Mouse (Mus musculus): ENCODE results near the gene Acp7. TPM values are rescaled to one million over a fixed set of nuclear protein-coding genes. Genes with fewer than 3 reads are reported as not detected.
A peak's percentile ranks its signal among the peaks of the same experiment; 100 is the strongest.

Gene Acp7
- polyA plus RNA-seq, 1 experiment, result not detected

DNA sequence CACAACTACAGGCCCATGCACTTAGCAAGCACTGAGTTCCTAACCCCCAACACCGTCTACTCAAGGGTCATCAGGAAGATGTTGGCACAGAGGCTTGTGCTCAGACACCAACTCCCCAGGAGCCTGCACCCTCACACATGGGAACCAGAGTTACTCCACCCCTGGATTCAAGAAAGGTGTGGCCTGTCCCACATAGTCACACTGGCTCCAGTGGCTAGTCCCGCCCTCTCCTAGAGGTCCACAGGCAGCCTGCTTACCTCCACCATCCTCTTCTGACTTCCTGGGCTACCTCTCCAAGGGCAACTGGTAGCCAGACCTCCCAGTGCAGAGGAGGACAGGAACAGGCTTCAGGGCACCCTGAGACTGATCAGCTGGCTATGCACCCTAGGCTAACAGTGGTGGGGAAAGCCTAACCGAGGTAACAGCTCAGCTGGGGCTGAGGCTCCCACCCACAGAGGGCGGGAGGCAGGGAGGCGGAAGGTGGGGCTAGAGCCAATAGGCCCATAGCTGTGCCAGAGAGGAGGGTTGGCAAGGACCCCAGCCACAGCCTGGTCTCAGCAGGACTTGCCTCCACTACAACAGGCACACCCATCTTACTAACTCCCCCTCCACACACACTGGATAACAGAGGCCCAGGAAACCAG lies 54.7 kb downstream of the Acp7 start:
- peaks cover 82% of the 10 kb centered on the region for H3K4me1 ChIP-seq (ENCODE audit: control insufficient read depth, insufficient read depth, low read length)
- DNase-seq, result peak; percentile 74
- H3K4me3 ChIP-seq (ENCODE audit: insufficient read depth, low read depth, low read length), result no peak overlapping the region
- no peaks in the 10 kb centered on the region for H3K27me3 ChIP-seq (replicated peaks; ENCODE audit: control insufficient read depth, insufficient read depth, low read length)
- H3K27ac ChIP-seq (ENCODE audit: insufficient read depth, low read depth, low read length), result peak overlapping the region; percentile 88
- TF ChIP-seq POLR2A (IDR thresholded peaks at IDR 0.05; ENCODE audit: low read depth, low read length), result no peak
- no peak for TF ChIP-seq CTCF (conservative IDR thresholded peaks at IDR 0.05; ENCODE audit: insufficient read depth, insufficient read length, low read depth, low read length)
- WGBS, result 66% methylated on average over 5 of the region's 5 CpGs
- H3K36me3 ChIP-seq (ENCODE audit: control insufficient read depth, insufficient read depth, low read length), result no peaks in the 10 kb centered on the region

DNA sequence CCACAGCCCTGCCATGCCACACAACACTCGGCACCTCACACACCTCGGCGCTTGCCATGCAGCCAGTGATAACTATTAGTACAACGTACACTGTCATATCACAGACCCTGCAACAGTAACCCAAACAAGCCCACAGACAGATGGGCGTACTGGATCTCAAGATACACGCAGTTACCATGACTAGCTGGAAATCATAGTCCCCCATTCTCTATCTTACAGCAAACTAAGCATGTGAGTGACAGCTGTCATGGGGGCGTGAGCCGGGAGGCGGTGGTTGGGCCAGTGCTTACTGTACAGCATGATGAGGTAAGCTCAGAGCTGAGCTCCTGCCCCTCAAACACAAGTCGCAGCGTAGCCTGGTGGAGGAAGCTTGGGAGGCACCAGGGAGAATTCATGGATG lies 55.5 kb downstream of the Acp7 start:
- 65% methylated on average over 11 of the region's 11 CpGs for WGBS
- peaks cover 90% of the 10 kb centered on the region for H3K4me1 ChIP-seq (ENCODE audit: control insufficient read depth, insufficient read depth, low read length)
- no peak overlapping the region for H3K27ac ChIP-seq (ENCODE audit: insufficient read depth, low read depth, low read length)
- no peak overlapping the region for H3K4me3 ChIP-seq (ENCODE audit: insufficient read depth, low read depth, low read length)
- TF ChIP-seq POLR2A (IDR thresholded peaks at IDR 0.05; ENCODE audit: low read depth, low read length) (no peak), CTCF (conservative IDR thresholded peaks at IDR 0.05; ENCODE audit: insufficient read depth, insufficient read length, low read depth, low read length) (no peak)
- no peaks in the 10 kb centered on the region for H3K36me3 ChIP-seq (ENCODE audit: control insufficient read depth, insufficient read depth, low read length)
- no peaks in the 10 kb centered on the region for H3K27me3 ChIP-seq (replicated peaks; ENCODE audit: control insufficient read depth, insufficient read depth, low read length)
- no peak for DNase-seq

DNA sequence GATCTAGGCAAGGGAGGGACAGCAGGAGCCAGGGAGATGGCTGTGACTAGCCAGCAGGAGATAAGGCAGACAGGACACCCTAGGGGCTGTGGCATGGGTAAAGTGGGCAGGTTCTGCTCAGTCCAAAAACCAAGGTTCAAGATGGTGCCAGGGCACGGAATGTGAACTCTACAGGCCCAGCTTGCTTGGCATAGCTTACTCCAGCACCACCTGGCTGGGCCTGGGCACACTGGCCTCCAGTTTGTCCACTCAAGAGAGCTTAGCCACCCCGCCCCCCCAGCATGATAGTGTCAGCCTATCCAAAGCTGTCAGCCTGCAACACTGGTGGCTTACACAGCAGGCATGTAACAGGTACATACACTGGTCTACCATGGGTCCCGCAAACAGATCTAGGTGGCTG lies 57.9 kb downstream of the Acp7 start:
- DNase-seq, result peak; percentile 59
- TF ChIP-seq POLR2A (IDR thresholded peaks at IDR 0.05; ENCODE audit: low read depth, low read length), result no peak
- TF ChIP-seq CTCF (conservative IDR thresholded peaks at IDR 0.05; ENCODE audit: insufficient read depth, insufficient read length, low read depth, low read length), result no peak
- whole genome bisulfite sequencing, result 72% methylated on average over 3 of the region's 3 CpGs
- Histone ChIP-seq H3K27ac (ENCODE audit: insufficient read depth, low read depth, low read length) (peak overlapping the region; percentile 67), H3K36me3 (ENCODE audit: control insufficient read depth, insufficient read depth, low read length) (no peaks in the 10 kb centered on the region), H3K4me3 (ENCODE audit: insufficient read depth, low read depth, low read length) (no peak overlapping the region), H3K27me3 (replicated peaks; ENCODE audit: control insufficient read depth, insufficient read depth, low read length) (no peaks in the 10 kb centered on the region), H3K4me1 (ENCODE audit: control insufficient read depth, insufficient read depth, low read length) (peaks cover 85% of the 10 kb centered on the region)

DNA sequence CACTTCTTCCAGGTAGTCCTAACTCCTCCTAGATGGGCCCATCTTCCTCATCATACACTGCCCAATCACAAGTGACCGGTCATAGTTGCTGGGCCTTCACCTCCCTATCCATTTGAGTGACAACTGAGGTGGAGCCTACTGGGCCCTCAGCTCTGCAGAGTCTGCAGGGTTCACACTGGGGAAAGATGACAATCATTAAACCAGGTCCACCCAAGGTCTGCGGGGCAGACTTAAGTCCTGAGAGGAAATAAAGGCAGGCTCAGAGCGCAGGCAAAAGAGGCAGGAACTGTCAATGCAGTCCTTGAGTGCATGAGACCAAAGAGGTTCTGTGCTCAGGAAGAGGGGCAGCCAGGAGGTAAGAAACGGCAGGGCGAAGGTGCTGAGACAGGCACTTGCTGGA lies 58.4 kb downstream of the Acp7 start:
- TF ChIP-seq CTCF (conservative IDR thresholded peaks at IDR 0.05; ENCODE audit: insufficient read depth, insufficient read length, low read depth, low read length) (no peak), POLR2A (IDR thresholded peaks at IDR 0.05; ENCODE audit: low read depth, low read length) (no peak)
- peak; percentile 84 for DNase-seq
- peaks cover 80% of the 10 kb centered on the region for H3K4me1 ChIP-seq (ENCODE audit: control insufficient read depth, insufficient read depth, low read length)
- peak overlapping the region; percentile 67 for H3K27ac ChIP-seq (ENCODE audit: insufficient read depth, low read depth, low read length)
- H3K4me3 ChIP-seq (ENCODE audit: insufficient read depth, low read depth, low read length), result no peak overlapping the region
- H3K36me3 ChIP-seq (ENCODE audit: control insufficient read depth, insufficient read depth, low read length), result no peaks in the 10 kb centered on the region
- 40% methylated on average over 5 of the region's 5 CpGs for WGBS
- H3K27me3 ChIP-seq (replicated peaks; ENCODE audit: control insufficient read depth, insufficient read depth, low read length), result no peaks in the 10 kb centered on the region

DNA sequence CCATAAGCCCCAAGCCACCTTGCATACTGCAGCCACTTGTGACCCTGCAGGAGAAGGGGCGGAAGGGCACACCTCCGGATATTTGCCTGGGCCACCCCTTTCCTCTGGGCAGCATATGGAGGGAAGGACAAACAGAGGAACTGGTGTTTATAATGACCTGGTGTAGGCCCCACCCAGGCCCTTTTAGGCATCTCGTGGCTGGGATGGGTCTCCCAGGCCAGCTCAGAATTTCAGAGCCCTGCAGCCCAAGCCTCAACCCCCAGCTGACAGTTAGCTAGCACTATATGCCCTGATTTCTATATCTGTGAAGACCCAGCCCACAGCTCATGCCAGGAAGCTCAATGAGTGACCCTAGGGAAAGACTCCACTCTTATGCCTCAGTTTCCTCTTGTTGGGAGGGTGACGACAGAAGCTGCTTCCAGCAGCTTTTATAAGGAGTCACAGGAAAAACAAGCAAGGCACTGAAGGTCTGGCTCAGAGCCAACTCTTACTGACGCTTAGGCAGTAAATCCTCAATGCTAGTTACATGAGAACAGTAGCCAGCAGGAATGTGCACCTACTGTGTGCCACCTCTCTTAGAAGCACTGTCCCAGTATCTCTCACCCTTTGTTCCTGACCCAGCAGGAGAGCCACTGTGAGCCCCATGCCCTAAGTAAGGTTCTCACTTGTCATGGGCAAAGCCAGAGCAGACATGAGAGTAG lies 60.0 kb downstream of the Acp7 start:
- peaks cover 65% of the 10 kb centered on the region for H3K4me1 ChIP-seq (ENCODE audit: control insufficient read depth, insufficient read depth, low read length)
- DNase-seq, result peak; percentile 72
- no peaks in the 10 kb centered on the region for H3K27me3 ChIP-seq (replicated peaks; ENCODE audit: control insufficient read depth, insufficient read depth, low read length)
- no peak overlapping the region for H3K4me3 ChIP-seq (ENCODE audit: insufficient read depth, low read depth, low read length)
- 18% methylated on average over 5 of the region's 5 CpGs for WGBS
- TF ChIP-seq CTCF (conservative IDR thresholded peaks at IDR 0.05; ENCODE audit: insufficient read depth, insufficient read length, low read depth, low read length) (no peak), POLR2A (IDR thresholded peaks at IDR 0.05; ENCODE audit: low read depth, low read length) (no peak)
- H3K36me3 ChIP-seq (ENCODE audit: control insufficient read depth, insufficient read depth, low read length), result no peaks in the 10 kb centered on the region
- peak overlapping the region; percentile 90 for H3K27ac ChIP-seq (ENCODE audit: insufficient read depth, low read depth, low read length)

DNA sequence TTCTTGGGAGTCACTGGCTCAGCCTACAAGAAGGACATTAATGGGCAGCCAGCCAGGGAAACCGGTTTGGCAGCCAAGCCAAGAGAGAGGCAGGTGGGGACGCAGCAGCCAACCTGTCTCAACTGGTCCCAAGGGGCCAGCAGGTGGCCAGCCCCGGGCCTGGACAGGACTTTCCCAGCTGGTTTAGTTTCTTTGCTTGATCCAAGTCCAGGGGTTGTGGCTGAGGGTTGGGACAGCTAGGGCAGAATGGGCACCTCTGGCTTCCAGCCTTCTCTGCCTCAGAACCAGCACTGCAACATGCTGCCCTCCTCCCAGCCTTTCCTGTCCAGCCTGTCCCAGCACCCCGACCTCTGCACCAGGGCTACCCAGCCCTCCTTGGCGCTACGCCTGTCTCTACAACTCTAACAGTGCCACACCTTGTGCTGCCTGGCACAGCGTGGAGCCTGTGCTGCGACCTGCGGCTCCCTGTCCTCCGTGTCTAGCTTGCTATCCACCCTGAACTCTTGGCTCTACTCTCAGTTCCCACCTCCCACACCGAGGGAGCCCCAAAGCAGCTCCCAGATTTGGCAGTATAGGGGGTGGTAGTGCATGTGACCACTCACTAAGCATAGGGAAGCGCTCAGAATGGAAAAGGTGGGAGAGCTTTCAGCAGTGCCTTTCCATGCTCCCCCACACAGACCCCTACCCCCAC lies 60.7 kb downstream of the Acp7 start:
- TF ChIP-seq POLR2A (IDR thresholded peaks at IDR 0.05; ENCODE audit: low read depth, low read length), result no peak
- 0 out of 2 replicates have a peak, but pooled peaks have one; percentile 21 for TF ChIP-seq CTCF (conservative IDR thresholded peaks at IDR 0.05; ENCODE audit: insufficient read depth, insufficient read length, low read depth, low read length)
- 19% methylated on average over 12 of the region's 12 CpGs for WGBS
- H3K27ac ChIP-seq (ENCODE audit: insufficient read depth, low read depth, low read length), result peak overlapping the region; percentile 90
- no peaks in the 10 kb centered on the region for H3K27me3 ChIP-seq (replicated peaks; ENCODE audit: control insufficient read depth, insufficient read depth, low read length)
- no peak overlapping the region for H3K4me3 ChIP-seq (ENCODE audit: insufficient read depth, low read depth, low read length)
- H3K36me3 ChIP-seq (ENCODE audit: control insufficient read depth, insufficient read depth, low read length), result no peaks in the 10 kb centered on the region
- DNase-seq, result peak; percentile 97
- H3K4me1 ChIP-seq (ENCODE audit: control insufficient read depth, insufficient read depth, low read length), result peaks cover 58% of the 10 kb centered on the region

DNA sequence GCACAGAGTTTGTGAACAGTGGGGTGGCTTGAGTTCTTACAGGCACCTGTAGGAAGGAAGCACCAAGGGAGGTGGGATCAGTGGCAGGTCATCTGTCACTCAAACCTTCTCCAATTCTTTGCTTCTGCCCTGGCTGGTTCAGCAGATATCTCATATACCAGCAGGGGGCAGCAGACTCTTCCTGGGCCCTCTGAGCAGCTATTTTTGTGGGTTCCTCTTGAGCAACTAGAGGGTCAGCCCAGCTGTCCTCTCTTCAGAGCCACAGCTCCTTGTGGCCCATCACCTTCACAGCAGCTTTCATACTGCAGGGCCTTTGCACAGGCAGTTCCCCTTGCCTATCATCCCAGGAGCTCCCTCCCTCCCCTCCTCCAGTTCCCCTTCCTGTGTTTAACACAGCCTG lies 62.9 kb downstream of the Acp7 start:
- Histone ChIP-seq H3K4me3 (ENCODE audit: insufficient read depth, low read depth, low read length) (no peak overlapping the region), H3K4me1 (ENCODE audit: control insufficient read depth, insufficient read depth, low read length) (peaks cover 44% of the 10 kb centered on the region), H3K27me3 (replicated peaks; ENCODE audit: control insufficient read depth, insufficient read depth, low read length) (no peaks in the 10 kb centered on the region), H3K36me3 (ENCODE audit: control insufficient read depth, insufficient read depth, low read length) (no peaks in the 10 kb centered on the region), H3K27ac (ENCODE audit: insufficient read depth, low read depth, low read length) (peak overlapping the region; percentile 42; the same call in 1 of the 2 replicates)
- TF ChIP-seq POLR2A (IDR thresholded peaks at IDR 0.05; ENCODE audit: low read depth, low read length) (no peak), CTCF (conservative IDR thresholded peaks at IDR 0.05; ENCODE audit: insufficient read depth, insufficient read length, low read depth, low read length) (peak; percentile 75)
- peak; percentile 76 for DNase-seq

All from kidney, adult 2 months (tissue).